Mouse (Mus musculus) monocyte, adult 5-6 weeks (primary cell): ENCODE measurements around the gene Sppl3. TPM values are rescaled to one million over a fixed set of nuclear protein-coding genes. Genes with fewer than 3 reads are reported as not detected.

Experiments used
- ATAC-seq: fragments of 153-309, 156-312 bp; replicated peaks from 2 replicates; pipeline ENCODE4 v1.8.0; 2017; ENCODE audit warnings: mild to moderate bottlenecking; ENCODE audit not compliant: low TSS enrichment, insufficient number of reproducible peaks, severe bottlenecking, poor library complexity, low FRiP score
- total RNA-seq: library from RNA; stranded (forward); fragments of 200-1000, 200-491, 200-594 nt; gene quantifications from 3 replicates; pipeline ENCODE4 v1.2.3, GENCODE M21; 2017

Gene Sppl3
- total RNA-seq, 1 experiment from 2014 or later: 44.8 TPM

- no peak for ATAC-seq
Measured at GRCm38 (mm10) chr5:115028920-115029319, 18.0 kb downstream of the Sppl3 start.

GRCm38 (mm10) chr5:115029509-115029908 lies 18.6 kb downstream of the Sppl3 start:
- ATAC-seq: no peak

- no peak for ATAC-seq
Measured at GRCm38 (mm10) chr5:115031576-115031975, 20.6 kb downstream of the Sppl3 start.

GRCm38 (mm10) chr5:115032620-115033019 lies 21.7 kb downstream of the Sppl3 start:
- no peak for ATAC-seq

GRCm38 (mm10) chr5:115035217-115035616 lies 24.3 kb downstream of the Sppl3 start:
- ATAC-seq: no peak

GRCm38 (mm10) chr5:115037099-115037498 lies 26.2 kb downstream of the Sppl3 start:
- ATAC-seq: no peak

- ATAC-seq: no peak
Measured at GRCm38 (mm10) chr5:115040756-115041155, 29.8 kb downstream of the Sppl3 start.

- ATAC-seq: no peak
Measured at GRCm38 (mm10) chr5:115043626-115044025, 32.7 kb downstream of the Sppl3 start.

- no peak for ATAC-seq
Measured at GRCm38 (mm10) chr5:115045146-115045677, 34.3 kb downstream of the Sppl3 start.

- ATAC-seq: no peak
Measured at GRCm38 (mm10) chr5:115049692-115050091, 38.8 kb downstream of the Sppl3 start.

GRCm38 (mm10) chr5:115050776-115051175 lies 39.8 kb downstream of the Sppl3 start:
- no peak for ATAC-seq

GRCm38 (mm10) chr5:115052546-115052945 lies 41.6 kb downstream of the Sppl3 start:
- no peak for ATAC-seq

- no peak for ATAC-seq
Measured at GRCm38 (mm10) chr5:115053791-115054396, 43.0 kb downstream of the Sppl3 start.

GRCm38 (mm10) chr5:115055418-115055817 lies 44.5 kb downstream of the Sppl3 start:
- ATAC-seq: no peak

- no peak for ATAC-seq
Measured at GRCm38 (mm10) chr5:115057153-115057552, 46.2 kb downstream of the Sppl3 start.

- peak; percentile 79 for ATAC-seq
Measured at GRCm38 (mm10) chr5:115058584-115059297, 47.8 kb downstream of the Sppl3 start.

- ATAC-seq: peak; percentile 61; the same call in 1 of the 2 replicates
Measured at GRCm38 (mm10) chr5:115060067-115060695, 49.2 kb downstream of the Sppl3 start.

- ATAC-seq: no peak
Measured at GRCm38 (mm10) chr5:115060977-115061376, 50.0 kb downstream of the Sppl3 start.

GRCm38 (mm10) chr5:115062566-115062965 lies 51.6 kb downstream of the Sppl3 start:
- no peak for ATAC-seq

- ATAC-seq: no peak
Measured at GRCm38 (mm10) chr5:115063391-115063790, 52.5 kb downstream of the Sppl3 start.
